Mouse (Mus musculus) stomach, postnatal 0 days (tissue): ENCODE measurements around the gene Prim2. TPM values are rescaled to one million over a fixed set of nuclear protein-coding genes. Genes with fewer than 3 reads are reported as not detected.
"Not testable (repeated sequence)": the region's sequence is repeated elsewhere in the genome, so short reads cannot be mapped to it uniquely, and the experiment has no call there.

Experiments
- ATAC-seq: fragments of 200-750 bp; cut with Nextera tagmentation; 2 replicates; pipeline ENCODE4 v1.8.0; 2017; ENCODE audit not compliant: low FRiP score, low TSS enrichment
- DNase-seq: peaks from one replicate; pipeline ENCODE4 v3.0.0-alpha.2; 2016; ENCODE audit warnings: low spot score
- H3K27ac ChIP-seq: fragments of 300-500 bp; sonication (generic); replicated peaks from 2 replicates; pipeline ENCODE4 v1.5.1; 2014; ENCODE audit warnings: mild to moderate bottlenecking, control low read depth
- H3K27me3 ChIP-seq: fragments of 300-500 bp; sonication (generic); 2 replicates; pipeline ENCODE4 v1.6.1; 2014; ENCODE audit warnings: low read length; ENCODE audit not compliant: control insufficient read depth, insufficient read depth
- H3K36me3 ChIP-seq: fragments of 300-500 bp; sonication (generic); 2 replicates; pipeline ENCODE4 v1.6.1; 2014; ENCODE audit warnings: low read length, mixed read lengths; ENCODE audit not compliant: control insufficient read depth, insufficient read depth
- H3K4me1 ChIP-seq: fragments of 300-500 bp; sonication (generic); replicated peaks from 2 replicates; pipeline ENCODE4 v1.6.1; 2014; ENCODE audit warnings: antibody characterized with exemption; ENCODE audit not compliant: control insufficient read depth, insufficient read depth
- H3K4me2 ChIP-seq: fragments of 300-500 bp; sonication (generic); replicated peaks from 2 replicates; pipeline ENCODE4 v1.6.1; 2014; ENCODE audit warnings: low read depth, mild to moderate bottlenecking, control low read depth, moderate library complexity
- H3K4me3 ChIP-seq: fragments of 300-500 bp; sonication (generic); 2 replicates; pipeline ENCODE4 v1.5.1; 2014; ENCODE audit warnings: low read depth, low read length, control low read depth
- H3K9ac ChIP-seq: fragments of 300-500 bp; sonication (generic); 2 replicates; pipeline ENCODE4 v1.6.1; 2014; ENCODE audit warnings: mild to moderate bottlenecking, low read length, control low read depth, mixed read lengths
- H3K9me3 ChIP-seq: fragments of 300-500 bp; sonication (generic); 2 replicates; pipeline ENCODE4 v1.6.1; 2016; ENCODE audit warnings: low read length; ENCODE audit not compliant: control insufficient read depth
- CTCF ChIP-seq: IDR thresholded peaks from 2 replicates; pipeline ENCODE4 v1.5.1; 2016; ENCODE audit warnings: antibody characterized with exemption, low read depth, mild to moderate bottlenecking, moderate library complexity
- EP300 ChIP-seq: optimal IDR thresholded peaks from 2 replicates; pipeline ENCODE3; 2016; ENCODE audit warnings: antibody characterized with exemption
- WGBS: fragments of 180-500 bp; shearing (Covaris S2); extraction: QIAGEN DNeasy Blood & Tissue Kit; methylation state at CpG from one replicate; pipeline ENCODE4 v1.1.7; 2014; 5-methylcytosine and 5-hydroxymethylcytosine counted together
- polyA plus RNA-seq: library from polyadenylated mRNA; unstranded; fragments of >200 nt; fragmentation: Nextera tagmentation; extraction: Ambion mirVana; gene quantifications from 2 replicates; pipeline ENCODE4 v1.2.1, GENCODE M21; 2015

Prim2 gene
- polyA plus RNA-seq, 1 experiment from 2014 or later, result 13.1 TPM

- Histone ChIP-seq H3K4me1 (no peaks in the 10 kb centered on the region), H3K4me2 (no peak overlapping the region), H3K36me3 (0 out of 2 replicates have a peak, but pooled peaks cover 4% of the 10 kb centered on the region), H3K9me3 (no peaks in the 10 kb centered on the region), H3K27ac (no peak overlapping the region), H3K9ac (no peak overlapping the region), H3K4me3 (no peak overlapping the region), H3K27me3 (no peaks in the 10 kb centered on the region)
- ATAC-seq, result no peak
- TF ChIP-seq CTCF (no peak), EP300 (no peak)
- 92% methylated on average over 2 of the region's 2 CpGs for WGBS
- DNase-seq, result no peak
Measured at GRCm38 (mm10) chr1:33627070-33627469, 42.5 kb downstream of the Prim2 start.

GRCm38 (mm10) chr1:33624900-33625299 is 44.7 kb downstream of the Prim2 start:
- TF ChIP-seq EP300 (no peak), CTCF (no peak)
- ATAC-seq, result no peak
- no peak for DNase-seq
- H3K4me3 ChIP-seq, result no peak overlapping the region
- no peaks in the 10 kb centered on the region for H3K4me1 ChIP-seq
- no peak overlapping the region for H3K27ac ChIP-seq
- H3K36me3 ChIP-seq, result 0 out of 2 replicates have a peak, but pooled peaks cover 4% of the 10 kb centered on the region
- no peaks in the 10 kb centered on the region for H3K9me3 ChIP-seq
- WGBS, result 96% methylated on average over 6 of the region's 6 CpGs
- H3K4me2 ChIP-seq, result no peak overlapping the region
- H3K27me3 ChIP-seq, result no peaks in the 10 kb centered on the region
- no peak overlapping the region for H3K9ac ChIP-seq

GRCm38 (mm10) chr1:33624441-33624840 is 45.2 kb downstream of the Prim2 start:
- DNase-seq (no peak), ATAC-seq (no peak)
- Histone ChIP-seq H3K27me3 (no peaks in the 10 kb centered on the region), H3K27ac (no peak overlapping the region), H3K9me3 (no peaks in the 10 kb centered on the region), H3K36me3 (0 out of 2 replicates have a peak, but pooled peaks cover under 1% of the 10 kb centered on the region), H3K4me2 (no peak overlapping the region), H3K4me3 (no peak overlapping the region), H3K9ac (no peak overlapping the region), H3K4me1 (no peaks in the 10 kb centered on the region)
- WGBS, result 79% methylated on average over 4 of the region's 4 CpGs
- TF ChIP-seq CTCF, result no peak

GRCm38 (mm10) chr1:33621791-33622190 is 47.8 kb downstream of the Prim2 start:
- Histone ChIP-seq H3K27ac (no peak overlapping the region), H3K4me3 (no peak overlapping the region), H3K27me3 (no peaks in the 10 kb centered on the region), H3K36me3 (no peaks in the 10 kb centered on the region), H3K4me2 (no peak overlapping the region), H3K9me3 (no peaks in the 10 kb centered on the region), H3K9ac (no peak overlapping the region), H3K4me1 (no peaks in the 10 kb centered on the region)
- no peak for DNase-seq
- WGBS, result 92% methylated on average over 10 of the region's 10 CpGs
- TF ChIP-seq CTCF (no peak), EP300 (no peak)
- no peak for ATAC-seq

GRCm38 (mm10) chr1:33620091-33620788 is 49.4 kb downstream of the Prim2 start:
- Histone ChIP-seq H3K9ac (no peak overlapping the region), H3K27me3 (no peaks in the 10 kb centered on the region), H3K4me1 (no peaks in the 10 kb centered on the region), H3K9me3 (no peaks in the 10 kb centered on the region), H3K27ac (no peak overlapping the region), H3K36me3 (no peaks in the 10 kb centered on the region), H3K4me2 (no peak overlapping the region), H3K4me3 (no peak overlapping the region)
- ATAC-seq (no peak), DNase-seq (no peak)
- WGBS, result 93% methylated on average over 9 of the region's 9 CpGs
- TF ChIP-seq CTCF (no peak), EP300 (no peak)

- ATAC-seq, H3K4me2 ChIP-seq: not testable (repeated sequence)
Measured at GRCm38 (mm10) chr1:33616642-33617041, 53.0 kb downstream of the Prim2 start.

More at GRCm38 (mm10) chr1:33616642-33617041, 53.0 kb downstream of the Prim2 start:
- H3K36me3 ChIP-seq, DNase-seq, H3K4me3 ChIP-seq, H3K9me3 ChIP-seq, H3K4me1 ChIP-seq, H3K27me3 ChIP-seq, H3K27ac ChIP-seq, H3K9ac ChIP-seq: not testable (repeated sequence)
- WGBS, result 97% methylated on average over 5 of the region's 6 CpGs
